Mouse (Mus musculus): ENCODE measurements around the gene Ercc1. TPM values are rescaled to one million over a fixed set of nuclear protein-coding genes. Genes with fewer than 3 reads are reported as not detected.

The Ercc1 gene
- polyA plus RNA-seq (2021) = 40.9 TPM

DNA sequence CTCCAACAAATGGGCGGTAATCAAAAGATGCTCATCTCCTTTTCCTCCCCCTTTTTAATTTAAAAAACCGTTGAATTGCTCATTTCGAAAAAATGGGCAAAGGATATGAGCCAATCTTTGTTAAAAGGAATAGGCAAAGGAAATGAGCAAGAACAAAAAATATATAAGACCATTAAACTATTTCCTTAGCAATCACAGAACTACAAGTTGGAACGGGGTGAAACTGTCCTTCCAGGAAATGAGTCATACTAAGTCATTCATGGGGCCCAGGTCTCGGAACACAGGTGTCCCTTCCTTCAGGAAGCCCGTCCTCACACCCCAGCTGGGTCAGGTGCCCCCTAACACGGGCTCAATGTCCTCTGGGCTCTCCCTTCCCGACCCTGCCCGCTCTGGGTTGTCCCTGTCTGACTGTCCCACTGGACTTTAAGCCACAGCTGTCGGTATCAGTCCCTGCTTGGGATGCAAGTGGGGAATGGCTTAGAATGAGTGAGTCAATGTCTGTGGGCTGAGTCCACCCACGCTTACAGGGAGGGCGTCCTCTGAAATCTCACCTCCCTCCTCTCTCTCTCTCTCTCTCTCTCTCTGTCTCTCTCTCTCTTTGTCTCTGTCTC lies at the start of gene Ercc1:
Gene Ercc1, plus strand, starts transcription at position 542 of the 611 bp plus-strand sequence.
- ChIA-PET CTCF (interaction anchor here (1.0 to 4.9 kb wide), 11 partner anchors 17 to 135 kb away, joined by 3 to 57 read pairs (median 10); no protein-coding TSS in a partner anchor), POLR2A (interaction anchor here (0.5 to 1.4 kb wide), 4 partner anchors 35 to 55 kb away, joined by 3 to 5 read pairs (median 4); partner anchors contain the start of gene Fosb)
- ATAC-seq = peak; percentile 11
- TF ChIP-seq CTCF (IDR thresholded peaks at IDR 0.05) = no peak
- DNase-seq (ENCODE audit: low read depth, low spot score) = no peak
- in situ Hi-C loops (cut with MboI; ENCODE audit: low pct_unique_long_range_greater_than_20kb) = loop anchor here (5.0 kb wide), 1 partner anchor 42 kb away; no protein-coding TSS in a partner anchor
- H3K27me3 ChIP-seq = no peaks in the 10 kb centered on the region

DNA sequence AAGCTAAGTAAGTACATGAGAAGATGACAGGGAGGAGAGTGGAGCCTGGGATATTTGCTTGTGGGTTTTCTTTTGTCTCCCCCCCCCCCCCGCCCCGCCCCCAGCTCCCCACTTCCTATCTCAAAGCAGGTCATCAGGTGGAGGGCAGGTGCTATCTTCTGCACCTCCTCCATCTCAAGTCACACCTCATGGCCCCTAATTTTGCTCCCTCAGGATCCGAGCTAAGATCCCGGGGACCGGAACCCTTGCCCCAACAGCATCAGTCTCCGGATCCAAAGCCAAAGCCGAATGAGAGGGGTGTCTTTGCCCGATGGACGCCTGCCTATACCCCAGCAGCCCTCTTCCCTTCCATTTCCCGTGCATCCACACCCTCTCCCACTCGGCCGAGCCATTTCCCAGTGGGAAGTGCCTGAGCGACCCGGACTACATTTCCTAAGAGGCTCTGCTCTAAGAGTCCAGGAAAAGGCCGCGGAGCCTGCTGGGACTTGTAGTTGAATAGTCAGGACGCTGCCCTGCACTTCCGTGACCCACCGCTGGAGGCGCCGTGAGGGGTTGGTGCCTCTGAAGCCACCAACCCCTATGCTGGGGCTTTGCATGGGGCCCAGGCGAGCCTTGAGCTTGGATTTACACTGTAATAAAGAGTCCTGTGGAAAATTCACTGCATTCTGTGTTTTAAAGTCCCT lies 48.9 kb upstream of the Ercc1 start:
- no peaks in the 10 kb centered on the region for H3K27me3 ChIP-seq
- in situ Hi-C loops (cut with MboI; ENCODE audit: low pct_unique_long_range_greater_than_20kb) = no loop called here
- TF ChIP-seq CTCF (IDR thresholded peaks at IDR 0.05) = peak; percentile 98
- POLR2A ChIA-PET = interaction anchor here (0.7 to 1.0 kb wide), 2 partner anchors 13 to 120 kb away, joined by 3 read pairs; partner anchors contain the start of gene Eml2
- ATAC-seq = peak; percentile 83
- no peak for DNase-seq (ENCODE audit: low read depth, low spot score)
- CTCF ChIA-PET = interaction anchor here (1.1 to 2.6 kb wide), 4 partner anchors 10 to 48 kb away, joined by 3 to 13 read pairs (median 7); partner anchors contain the start of gene Ercc1

DNA sequence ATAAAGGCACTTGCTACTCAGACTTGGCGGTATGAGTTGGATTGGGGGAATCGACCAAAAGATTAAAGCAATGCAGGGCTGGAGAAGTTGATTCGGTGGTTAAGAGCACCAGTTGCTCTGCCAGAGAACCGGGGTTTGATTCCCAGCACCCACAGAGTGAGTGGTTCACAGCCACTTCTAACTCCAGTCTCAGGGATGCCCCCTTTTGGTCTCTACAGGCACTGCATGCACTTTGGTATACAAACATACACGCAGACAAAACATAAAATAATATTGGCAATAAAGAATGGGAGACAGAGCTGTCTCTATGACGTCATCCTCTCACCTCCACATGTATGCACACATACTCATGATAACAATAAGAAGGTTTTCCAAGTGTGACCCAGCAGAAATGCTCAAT lies 47.5 kb upstream of the Ercc1 start:
- CTCF ChIA-PET = interaction anchor here (1.0 to 1.4 kb wide), 3 partner anchors 46 to 67 kb away, joined by 3 to 5 read pairs (median 3); no protein-coding TSS in a partner anchor
- no peaks in the 10 kb centered on the region for H3K27me3 ChIP-seq
- POLR2A ChIA-PET = interaction anchor here (1.0 kb wide), 1 partner anchor 12 kb away, joined by 3 read pairs; no protein-coding TSS in a partner anchor
- no peak for DNase-seq (ENCODE audit: low read depth, low spot score)
- in situ Hi-C loops (cut with MboI; ENCODE audit: low pct_unique_long_range_greater_than_20kb) = no loop called here
- TF ChIP-seq CTCF (IDR thresholded peaks at IDR 0.05) = peak; percentile 24
- no peak for ATAC-seq

- ATAC-seq (no peak), DNase-seq (ENCODE audit: low read depth, low spot score) (no peak)
- ChIA-PET POLR2A (no interaction called here), CTCF (interaction anchor here (1.0 to 1.4 kb wide), 3 partner anchors 45 to 66 kb away, joined by 3 to 5 read pairs (median 3); no protein-coding TSS in a partner anchor)
- in situ Hi-C loops (cut with MboI; ENCODE audit: low pct_unique_long_range_greater_than_20kb) = no loop called here
- no peaks in the 10 kb centered on the region for H3K27me3 ChIP-seq
- TF ChIP-seq CTCF (IDR thresholded peaks at IDR 0.05) = no peak
These were observed 46.8 kb upstream of the Ercc1 start for GRCm38 (mm10) chr7:19297794-19298193.

DNA sequence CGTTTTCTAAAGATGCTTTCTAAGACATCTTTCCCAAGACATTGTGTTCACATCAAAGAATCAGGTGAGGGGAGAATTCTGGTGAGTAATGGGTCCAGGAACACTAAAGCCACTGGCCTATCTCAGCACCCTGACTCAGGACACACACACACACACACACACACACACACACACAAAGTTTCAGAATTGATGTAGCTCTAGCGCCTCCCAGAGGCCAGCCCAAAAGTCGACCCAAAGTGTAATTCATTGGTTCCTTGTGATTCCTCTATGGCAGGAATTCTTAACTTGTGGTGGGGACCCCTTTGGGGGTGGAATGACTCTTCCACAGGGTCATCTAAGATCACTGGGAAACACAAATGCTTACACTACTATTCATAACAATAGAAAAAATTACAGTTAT lies 45.4 kb upstream of the Ercc1 start:
- no peak for TF ChIP-seq CTCF (IDR thresholded peaks at IDR 0.05)
- CTCF ChIA-PET = interaction anchor here (0.9 to 3.2 kb wide), 3 partner anchors 18 to 44 kb away, joined by 3 to 57 read pairs (median 16); partner anchors contain the start of gene Ercc1
- DNase-seq (ENCODE audit: low read depth, low spot score) (no peak), ATAC-seq (no peak)
- no peaks in the 10 kb centered on the region for H3K27me3 ChIP-seq
- in situ Hi-C loops (cut with MboI; ENCODE audit: low pct_unique_long_range_greater_than_20kb) = no loop called here
- POLR2A ChIA-PET = no interaction called here

DNA sequence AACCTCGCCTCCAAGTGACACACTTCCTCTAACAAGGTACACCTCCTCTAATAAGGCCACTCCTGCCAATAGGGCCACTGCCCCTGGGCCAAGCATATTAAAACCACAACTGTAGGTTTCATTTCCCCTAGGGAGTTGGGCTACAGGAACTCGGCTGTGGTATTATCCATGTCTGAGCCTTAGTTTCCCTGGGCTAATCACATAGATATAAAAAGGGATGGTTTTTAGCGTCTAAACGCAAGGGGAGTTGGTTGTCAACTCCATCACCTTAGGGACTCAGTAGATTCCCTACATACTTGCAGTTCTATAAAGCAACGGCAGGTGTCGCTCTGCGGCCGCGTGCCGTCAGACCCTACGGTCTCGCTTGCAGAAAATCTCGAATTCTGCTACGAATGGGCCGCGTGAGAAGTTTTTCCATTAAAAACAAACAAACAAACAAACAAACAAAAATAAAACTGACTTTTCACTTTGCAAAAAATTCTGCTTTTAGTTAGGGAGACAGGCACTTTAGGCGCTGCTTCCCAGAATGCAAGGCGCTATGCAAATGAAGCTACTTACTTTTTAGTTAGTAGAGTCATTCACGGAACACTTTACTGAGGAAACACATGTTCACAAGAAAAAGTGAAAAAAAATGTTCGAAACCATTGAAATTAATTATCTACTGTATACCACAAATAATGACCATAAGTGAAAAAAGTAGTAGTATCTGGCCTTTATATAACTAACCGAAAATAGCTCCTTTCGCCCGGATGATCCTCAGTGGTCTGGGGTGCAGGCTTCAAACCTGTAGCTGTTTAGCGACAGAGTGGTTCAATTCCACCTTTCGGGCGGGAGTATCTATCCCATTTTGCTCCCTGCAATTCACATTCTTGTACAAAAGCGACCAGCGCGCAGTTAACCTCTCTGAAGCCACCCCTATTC lies 43.8 kb upstream of the Ercc1 start:
- in situ Hi-C loops (cut with MboI; ENCODE audit: low pct_unique_long_range_greater_than_20kb) = loop anchor here (5.0 kb wide), 1 partner anchor 42 kb away; the partner anchor contains the start of gene Ercc1
- DNase-seq (ENCODE audit: low read depth, low spot score) (peak; percentile 65), ATAC-seq (peak; percentile 41)
- CTCF ChIA-PET = interaction anchor here (0.7 to 3.2 kb wide), 14 partner anchors 8 to 123 kb away, joined by 3 to 57 read pairs (median 4); partner anchors contain the start of genes Ercc1 and Fosb
- POLR2A ChIA-PET = interaction anchor here (1.0 to 1.2 kb wide), 2 partner anchors 41 to 44 kb away, joined by 4 read pairs; partner anchors contain the start of gene Ercc1
- no peaks in the 10 kb centered on the region for H3K27me3 ChIP-seq
- TF ChIP-seq CTCF (IDR thresholded peaks at IDR 0.05) = no peak

DNA sequence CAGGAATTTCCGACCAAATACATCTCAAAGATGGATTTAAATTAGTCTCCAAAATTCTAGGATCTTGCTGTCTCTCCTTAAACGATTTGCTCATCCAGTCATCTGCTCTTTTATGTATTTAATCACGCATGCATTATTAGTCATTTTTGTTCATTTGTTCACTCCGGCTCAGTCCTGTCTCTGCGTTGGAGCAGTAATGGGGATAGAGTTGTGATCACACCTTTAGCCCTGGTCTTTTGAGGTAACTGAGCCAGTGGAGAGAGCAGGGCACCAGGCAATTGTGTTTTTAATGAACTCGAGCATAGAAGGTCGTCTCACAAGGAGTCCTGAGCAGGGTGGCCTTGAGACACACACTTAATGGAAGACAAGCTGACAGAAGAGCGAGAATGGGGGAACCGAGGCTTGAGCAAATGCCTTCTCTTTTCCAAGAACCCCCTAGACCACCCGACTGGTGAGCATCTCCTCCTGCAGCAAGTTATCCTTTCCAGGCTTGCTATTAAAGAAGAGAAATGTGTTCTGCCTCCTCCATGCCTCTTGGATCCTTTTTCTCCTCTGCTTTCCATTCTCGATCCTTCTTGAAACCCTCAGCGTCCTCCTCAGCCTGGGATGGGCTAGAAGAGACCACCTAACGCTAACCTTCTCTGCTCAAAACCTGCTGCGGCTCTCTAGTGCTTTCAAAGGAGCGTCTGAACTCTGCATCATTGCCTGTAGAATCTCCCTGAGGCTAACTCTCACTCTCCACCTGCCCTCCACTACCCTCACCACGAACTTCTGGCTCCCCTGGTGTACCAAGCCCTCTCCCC lies 42.9 kb upstream of the Ercc1 start:
- ChIA-PET POLR2A (interaction anchor here (1.2 kb wide), 1 partner anchor 40 kb away, joined by 4 read pairs; no protein-coding TSS in a partner anchor), CTCF (interaction anchor here (0.7 to 4.0 kb wide), 13 partner anchors 7 to 63 kb away, joined by 3 to 57 read pairs (median 7); partner anchors contain the start of genes Ercc1 and Fosb)
- no peaks in the 10 kb centered on the region for H3K27me3 ChIP-seq
- in situ Hi-C loops (cut with MboI; ENCODE audit: low pct_unique_long_range_greater_than_20kb) = loop anchor here (5.0 kb wide), 1 partner anchor 41 kb away; the partner anchor contains the start of gene Ercc1
- ATAC-seq = peak; percentile 19
- no peak for DNase-seq (ENCODE audit: low read depth, low spot score)
- no peak for TF ChIP-seq CTCF (IDR thresholded peaks at IDR 0.05)

- ATAC-seq (no peak), DNase-seq (ENCODE audit: low read depth, low spot score) (no peak)
- no peak for TF ChIP-seq CTCF (IDR thresholded peaks at IDR 0.05)
- no peaks in the 10 kb centered on the region for H3K27me3 ChIP-seq
- ChIA-PET CTCF (interaction anchor here (1.8 to 4.0 kb wide), 3 partner anchors 14 to 60 kb away, joined by 11 to 26 read pairs (median 24); no protein-coding TSS in a partner anchor), POLR2A (no interaction called here)
- in situ Hi-C loops (cut with MboI; ENCODE audit: low pct_unique_long_range_greater_than_20kb) = loop anchor here (5.0 kb wide), 1 partner anchor 40 kb away; the partner anchor contains the start of gene Ercc1
These were observed 42.1 kb upstream of the Ercc1 start for GRCm38 (mm10) chr7:19302264-19303045.
